Mouse (Mus musculus): ENCODE data around the gene Furin. TPM values are rescaled to one million over a fixed set of nuclear protein-coding genes. Genes with fewer than 3 reads are reported as not detected.

Gene Furin
- total RNA-seq (2021) = 10 to 100 TPM; 38.8 to 46.2 TPM
- long read RNA-seq, experiment 1, full-length matches to known transcripts = 5 of 6 reads
- long read RNA-seq, experiment 1, partial matches to known transcripts = 0 of 6 reads
- long read RNA-seq, experiment 1, other reads (novel, unspliced or antisense) = 1 of 6 reads
- long read RNA-seq, experiment 2, partial matches to known transcripts = 6 of 8 reads
- long read RNA-seq, experiment 2, other reads (novel, unspliced or antisense) = 2 of 8 reads

- intact Hi-C loops (cut with DNase I) = no loop called here
- no peak for DNase-seq (ENCODE audit: low spot score in 2 of 2)
Observed at GRCm38 (mm10) chr7:80405188-80405695, at the start of gene Furin. Gene Furin (minus strand): TSS chr7:80405436.

GRCm38 (mm10) chr7:80454786-80455185 lies 49.5 kb upstream of the Furin start:
- intact Hi-C loops (cut with DNase I) = no loop called here
- no peak for DNase-seq (ENCODE audit: low spot score in 2 of 2)

- intact Hi-C loops (cut with DNase I) = no loop called here
- DNase-seq (ENCODE audit: low spot score in 2 of 2) = no peak
Observed at GRCm38 (mm10) chr7:80453997-80454396, 48.8 kb upstream of the Furin start.

- intact Hi-C loops (cut with DNase I) = no loop called here
Observed at GRCm38 (mm10) chr7:80453121-80453520, 47.9 kb upstream of the Furin start.

GRCm38 (mm10) chr7:80452241-80452640 lies 47.0 kb upstream of the Furin start:
- intact Hi-C loops (cut with DNase I) = no loop called here
- no peak for DNase-seq (ENCODE audit: low spot score in 2 of 2)

More at GRCm38 (mm10) chr7:80453121-80453520, 47.9 kb upstream of the Furin start:
- DNase-seq (ENCODE audit: low spot score in 2 of 2) = no peak

- intact Hi-C loops (cut with DNase I) = no loop called here
- DNase-seq (ENCODE audit: low spot score in 2 of 2) = no peak
Observed at GRCm38 (mm10) chr7:80451550-80452232, 46.5 kb upstream of the Furin start.

GRCm38 (mm10) chr7:80450354-80450753 lies 45.1 kb upstream of the Furin start:
- DNase-seq (ENCODE audit: low spot score in 2 of 2) = no peak
- intact Hi-C loops (cut with DNase I) = no loop called here

- no peak for DNase-seq (ENCODE audit: low spot score in 2 of 2)
- intact Hi-C loops (cut with DNase I) = no loop called here
Observed at GRCm38 (mm10) chr7:80449620-80450091, 44.4 kb upstream of the Furin start.

- intact Hi-C loops (cut with DNase I) = no loop called here
- DNase-seq (ENCODE audit: low spot score in 2 of 2) = no peak
Observed at GRCm38 (mm10) chr7:80447336-80447735, 42.1 kb upstream of the Furin start.

- DNase-seq (ENCODE audit: low spot score in 2 of 2) = no peak
- intact Hi-C loops (cut with DNase I) = no loop called here
Observed at GRCm38 (mm10) chr7:80446221-80446878, 41.1 kb upstream of the Furin start.

GRCm38 (mm10) chr7:80445492-80445891 lies 40.3 kb upstream of the Furin start:
- intact Hi-C loops (cut with DNase I) = no loop called here
- no peak for DNase-seq (ENCODE audit: low spot score in 2 of 2)

- intact Hi-C loops (cut with DNase I) = no loop called here
- no peak for DNase-seq (ENCODE audit: low spot score in 2 of 2)
Observed at GRCm38 (mm10) chr7:80444401-80445249, 39.4 kb upstream of the Furin start.

- intact Hi-C loops (cut with DNase I) = no loop called here
Observed at GRCm38 (mm10) chr7:80443124-80443523, 37.9 kb upstream of the Furin start.

GRCm38 (mm10) chr7:80441986-80442904 lies 37.0 kb upstream of the Furin start:
- DNase-seq (ENCODE audit: low spot score in 2 of 2) = peak; percentile 21 to 27
- intact Hi-C loops (cut with DNase I) = no loop called here

More at GRCm38 (mm10) chr7:80443124-80443523, 37.9 kb upstream of the Furin start:
- DNase-seq (ENCODE audit: low spot score in 2 of 2) = no peak

- intact Hi-C loops (cut with DNase I) = no loop called here
- DNase-seq (ENCODE audit: low spot score in 2 of 2) = no peak
Observed at GRCm38 (mm10) chr7:80440685-80441084, 35.4 kb upstream of the Furin start.

GRCm38 (mm10) chr7:80439789-80440488 lies 34.7 kb upstream of the Furin start:
- no peak for DNase-seq (ENCODE audit: low spot score in 2 of 2)
- intact Hi-C loops (cut with DNase I) = no loop called here

GRCm38 (mm10) chr7:80439032-80439760 lies 34.0 kb upstream of the Furin start:
- intact Hi-C loops (cut with DNase I) = no loop called here

More at GRCm38 (mm10) chr7:80439032-80439760, 34.0 kb upstream of the Furin start:
- no peak for DNase-seq (ENCODE audit: low spot score in 2 of 2)
